Mouse (Mus musculus): ENCODE data around the gene Ripk1.

Gene Ripk1

GRCm38 (mm10) chr13:34002058-34003006 is at the start of gene Ripk1, which contains the start of gene Serpinb6a:
Ripk1 (plus strand) TSS chr13:34002363.
Serpinb6a (minus strand) TSS chr13:34002794.
- peak; percentile 96 for DNase-seq

- DNase-seq, result no peak
These were observed 49.2 kb upstream of the Ripk1 start for GRCm38 (mm10) chr13:33952947-33953346.

GRCm38 (mm10) chr13:33956571-33957421 is 45.4 kb upstream of the Ripk1 start:
- peak; percentile 59 for DNase-seq

- DNase-seq, result no peak
These were observed 42.4 kb upstream of the Ripk1 start for GRCm38 (mm10) chr13:33959771-33960170.

- peak; percentile 78 for DNase-seq
These were observed 37.7 kb upstream of the Ripk1 start, which contains the start of gene Nqo2 for GRCm38 (mm10) chr13:33964206-33965046. Nqo2 (plus strand) TSS chr13:33964687.

GRCm38 (mm10) chr13:33965056-33966024 is 36.8 kb upstream of the Ripk1 start:
- DNase-seq, result peak; percentile 33

- DNase-seq, result no peak
These were observed 36.1 kb upstream of the Ripk1 start for GRCm38 (mm10) chr13:33966025-33966412.

- DNase-seq, result no peak
These were observed 35.6 kb upstream of the Ripk1 start for GRCm38 (mm10) chr13:33966574-33966973.

- DNase-seq, result no peak
These were observed 12.5 kb upstream of the Ripk1 start for GRCm38 (mm10) chr13:33989625-33990024.

GRCm38 (mm10) chr13:33995197-33995596 is 7.0 kb upstream of the Ripk1 start:
- peak; percentile 80 for DNase-seq

GRCm38 (mm10) chr13:34003058-34003457 is 895 bp downstream of the Ripk1 start:
- no peak for DNase-seq

GRCm38 (mm10) chr13:34007234-34007633 is 5.1 kb downstream of the Ripk1 start:
- no peak for DNase-seq

GRCm38 (mm10) chr13:34016927-34017569 is 14.9 kb downstream of the Ripk1 start:
- no peak for DNase-seq

- no peak for DNase-seq
These were observed 16.4 kb downstream of the Ripk1 start for GRCm38 (mm10) chr13:34018521-34018920.

GRCm38 (mm10) chr13:34021998-34022397 is 19.8 kb downstream of the Ripk1 start:
- no peak for DNase-seq

- no peak for DNase-seq
These were observed 29.9 kb downstream of the Ripk1 start for GRCm38 (mm10) chr13:34032041-34032440.

- no peak for DNase-seq
These were observed 33.3 kb downstream of the Ripk1 start for GRCm38 (mm10) chr13:34035424-34035823.

GRCm38 (mm10) chr13:34036726-34037125 is 34.6 kb downstream of the Ripk1 start:
- no peak for DNase-seq

- DNase-seq, result peak; percentile 96
These were observed 35.3 kb downstream of the Ripk1 start, which contains the start of gene Bphl for GRCm38 (mm10) chr13:34037172-34038055. Bphl (plus strand) TSS chr13:34037597.

GRCm38 (mm10) chr13:34038056-34038432 is 35.9 kb downstream of the Ripk1 start:
- DNase-seq, result no peak
